Mouse (Mus musculus): ENCODE results near the gene Xxylt1.

DNA sequence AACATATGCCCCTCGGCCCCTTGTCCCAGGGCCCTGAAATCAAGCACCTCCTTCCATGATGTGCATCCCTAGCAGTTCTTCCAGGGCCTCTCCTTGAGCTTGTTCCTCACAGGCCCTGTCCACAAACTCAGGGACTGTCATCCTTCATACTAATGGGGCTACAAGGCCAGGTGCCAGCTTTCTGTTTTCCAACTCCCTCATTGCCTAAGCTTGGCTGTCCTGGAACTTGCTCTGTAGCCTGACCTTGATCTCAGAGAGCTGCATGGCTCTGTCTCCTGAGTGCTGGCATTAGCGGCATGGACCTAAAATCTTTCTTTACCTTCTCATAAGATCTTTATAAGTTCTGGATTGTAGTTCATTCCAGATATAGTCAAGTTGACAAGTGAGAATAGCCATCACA, 39.7 kb downstream of the Xxylt1 start:
- no peak for TF ChIP-seq CTCF (IDR thresholded peaks at IDR 0.05; ENCODE audit: borderline replicate concordance, insufficient read depth, low read depth, low read length)
- TF ChIP-seq POLR2A (IDR thresholded peaks at IDR 0.05; ENCODE audit: borderline replicate concordance, insufficient read depth, low read length), result no peak
